Comparison of ENCODE assay signal across 24 mouse cellular contexts in genomic region chr11:58789532-58789931, GRCm38 (mm10). TPM values are rescaled to one million over a fixed set of nuclear protein-coding genes. Genes with fewer than 3 reads are reported as not detected.
DNase-seq lines count a peak whose midpoint lies in the region; ATAC-seq lines count a peak whose summit lies in the region.
"Had no signal": no experiment of that assay in that cellular context is flagged by ENCODE, and none has a peak within 500 bp of the region (broad histone marks: within the 10 kb centered on the region; RNA-seq: fewer than 3 reads in every experiment).

No protein-coding gene starts in this region.

- H3K4me1 ChIP-seq in forebrain, embryonic 14.5 days (ENCODE audit: control insufficient read depth, insufficient read depth, low read length): no peaks in the 10 kb centered on the region
- H3K4me1 ChIP-seq in forebrain, embryonic 11.5 days (replicated peaks; ENCODE audit: control insufficient read depth, insufficient read depth, low read length): no peaks in the 10 kb centered on the region
- no peaks in the 10 kb centered on the region for H3K4me1 ChIP-seq in hindbrain, embryonic 15.5 days (replicated peaks)
- H3K4me1 ChIP-seq: heart, embryonic 15.5 days had no signal

- no peaks in the 10 kb centered on the region for H3K9me3 ChIP-seq in forebrain, embryonic 14.5 days (replicated peaks; ENCODE audit: control insufficient read depth, low read length)
- H3K9me3 ChIP-seq in forebrain, embryonic 11.5 days (ENCODE audit: control insufficient read depth, low read length): no peaks in the 10 kb centered on the region
- no peaks in the 10 kb centered on the region for H3K9me3 ChIP-seq in hindbrain, embryonic 15.5 days
- H3K9me3 ChIP-seq: forebrain, embryonic 15.5 days; G1E; heart, embryonic 15.5 days had no signal

- no peak overlapping the region for H3K4me3 ChIP-seq in forebrain, embryonic 14.5 days (ENCODE audit: low read depth, low read length)
- no peak overlapping the region for H3K4me3 ChIP-seq in forebrain, embryonic 11.5 days (ENCODE audit: low read depth, low read length)
- no peak overlapping the region for H3K4me3 ChIP-seq in hindbrain, embryonic 15.5 days
- H3K4me3 ChIP-seq: forebrain, embryonic 15.5 days; heart, embryonic 15.5 days had no signal

- no peak overlapping the region for H3K9ac ChIP-seq in forebrain, embryonic 14.5 days (ENCODE audit: low read length)
- no peak overlapping the region for H3K9ac ChIP-seq in forebrain, embryonic 11.5 days (ENCODE audit: low read length)
- H3K9ac ChIP-seq in hindbrain, embryonic 15.5 days: 0 out of 2 replicates have a peak overlapping the region, but pooled peaks have one; percentile 17
- H3K9ac ChIP-seq: forebrain, embryonic 15.5 days; heart, embryonic 15.5 days had no signal

- no peaks in the 10 kb centered on the region for H3K36me3 ChIP-seq in forebrain, embryonic 14.5 days (ENCODE audit: control insufficient read depth, insufficient read depth, low read length)
- H3K36me3 ChIP-seq in forebrain, embryonic 11.5 days (ENCODE audit: control insufficient read depth, insufficient read depth, low read length): no peaks in the 10 kb centered on the region
- H3K36me3 ChIP-seq in hindbrain, embryonic 15.5 days: no peaks in the 10 kb centered on the region
- H3K36me3 ChIP-seq: forebrain, embryonic 15.5 days; G1E; heart, embryonic 15.5 days had no signal

- no peak overlapping the region for H3K27ac ChIP-seq in forebrain, embryonic 14.5 days (ENCODE audit: low read depth, low read length)
- no peak overlapping the region for H3K27ac ChIP-seq in forebrain, embryonic 11.5 days (ENCODE audit: low read depth, low read length)
- H3K27ac ChIP-seq in hindbrain, embryonic 15.5 days (replicated peaks): no peak overlapping the region
- H3K27ac ChIP-seq: forebrain, embryonic 15.5 days; heart, embryonic 15.5 days had no signal

- H3K27me3 ChIP-seq in forebrain, embryonic 14.5 days (replicated peaks; ENCODE audit: control insufficient read depth, insufficient read depth, low read length): no peaks in the 10 kb centered on the region
- no peaks in the 10 kb centered on the region for H3K27me3 ChIP-seq in forebrain, embryonic 11.5 days (ENCODE audit: control insufficient read depth, insufficient read depth, low read length)
- H3K27me3 ChIP-seq in hindbrain, embryonic 15.5 days: no peaks in the 10 kb centered on the region
- H3K27me3 ChIP-seq: forebrain, embryonic 15.5 days; heart, embryonic 15.5 days had no signal

- H3K4me2 ChIP-seq in forebrain, embryonic 14.5 days (ENCODE audit: low read length): no peak overlapping the region
- no peak overlapping the region for H3K4me2 ChIP-seq in forebrain, embryonic 11.5 days (ENCODE audit: low read depth, low read length, severe bottlenecking)
- H3K4me2 ChIP-seq in hindbrain, embryonic 15.5 days: no peak overlapping the region
- H3K4me2 ChIP-seq: forebrain, embryonic 15.5 days; heart, embryonic 15.5 days; liver, embryonic 11.5 days had no signal

- WGBS in forebrain, embryonic 14.5 days: 25% methylated on average over 3 of the region's 3 CpGs
- 26% methylated on average over 3 of the region's 3 CpGs for WGBS in forebrain, embryonic 11.5 days
- 24% methylated on average over 3 of the region's 3 CpGs for WGBS in hindbrain, embryonic 15.5 days

- DNase-seq in forebrain, embryonic 14.5 days (ENCODE audit: low spot score): peak; percentile 49
- no peak for DNase-seq in forebrain, embryonic 11.5 days (ENCODE audit: low spot score)
- DNase-seq in retina, adult 2 months (ENCODE audit: low read depth, low spot score): peak; percentile 2
- DNase-seq in retina, embryonic 14.5 days (ENCODE audit: low spot score): no peak
- no peak for DNase-seq in layer of hippocampus, postnatal 14 days (ENCODE audit: low spot score in 2 of 2)
- no peak for DNase-seq in cerebellum, postnatal 10 days
- DNase-seq: adrenal gland, postnatal 14 days; cerebellum, adult 9-11 months; kidney, adult 8-10 months; kidney, postnatal 4 days; layer of hippocampus, postnatal 36 days; left cerebral cortex, postnatal 4 days; retina, postnatal 1 day had no signal

- no peak for ATAC-seq in forebrain, embryonic 14.5 days
- ATAC-seq in forebrain, embryonic 11.5 days (replicated peaks; ENCODE audit: low FRiP score): no peak
- ATAC-seq in hindbrain, embryonic 15.5 days (ENCODE audit: low FRiP score, low read depth): no peak
- no peak for ATAC-seq in activated CD4-positive, CD25-positive, alpha-beta regulatory T cell, adult 4 months
- ATAC-seq: forebrain, embryonic 15.5 days had no signal

RNA-seq across cellular contexts. Expression of gene Olfr314, which starts 6.8 kb away (rescaled TPM):
- polyA plus RNA-seq in forebrain, embryonic 14.5 days (2014; fragmentation: Nextera tagmentation; extraction: Ambion mirVana): not detected in 2 replicates
- polyA plus RNA-seq in forebrain, embryonic 11.5 days (2014; fragmentation: Nextera tagmentation; extraction: Ambion mirVana): not detected in 2 replicates
- not detected in 2 replicates for polyA plus RNA-seq in hindbrain, embryonic 15.5 days (2015; fragmentation: Nextera tagmentation; extraction: Ambion mirVana)
- not detected for total RNA-seq in layer of hippocampus, postnatal 14 days (2021)
- polyA plus RNA-seq in activated CD4-positive, CD25-positive, alpha-beta regulatory T cell, adult 4 months (2017; shearing (Covaris generic)): not detected
- total RNA-seq: adrenal gland, postnatal 14 days; gastrocnemius, adult 18-20 months; granulocyte monocyte progenitor cell, adult 5-6 weeks; layer of hippocampus, postnatal 36 days; left cerebral cortex, postnatal 4 days had no signal
- polyA plus RNA-seq: forebrain, embryonic 15.5 days; G1E; heart, embryonic 15.5 days; liver, embryonic 11.5 days; lung, embryonic 16.5 days; neural tube, embryonic 11.5 days; spleen, adult 2 months had no signal

RNA-seq across cellular contexts. Expression of gene Fam183b, which starts 12.2 kb away (rescaled TPM):
- polyA plus RNA-seq in forebrain, embryonic 14.5 days (2014; fragmentation: Nextera tagmentation; extraction: Ambion mirVana): 8.2 and 8.4 TPM in 2 replicates
- 1.8 and 2.0 TPM in 2 replicates for polyA plus RNA-seq in forebrain, embryonic 11.5 days (2014; fragmentation: Nextera tagmentation; extraction: Ambion mirVana)
- polyA plus RNA-seq in hindbrain, embryonic 15.5 days (2015; fragmentation: Nextera tagmentation; extraction: Ambion mirVana): 9.9 and 10.7 TPM in 2 replicates
- total RNA-seq in layer of hippocampus, postnatal 14 days (2021): 1 to 10 TPM; 6.0 to 6.1 TPM
- polyA plus RNA-seq in activated CD4-positive, CD25-positive, alpha-beta regulatory T cell, adult 4 months (2017; shearing (Covaris generic)): not detected
- total RNA-seq: G1E; gastrocnemius, adult 18-20 months; granulocyte monocyte progenitor cell, adult 5-6 weeks had no signal
- polyA plus RNA-seq: G1E; spleen, adult 2 months had no signal

RNA-seq across cellular contexts. Expression of gene Olfr315, which starts 16.5 kb away (rescaled TPM):
- not detected in 2 replicates for polyA plus RNA-seq in forebrain, embryonic 14.5 days (2014; fragmentation: Nextera tagmentation; extraction: Ambion mirVana)
- not detected in 2 replicates for polyA plus RNA-seq in forebrain, embryonic 11.5 days (2014; fragmentation: Nextera tagmentation; extraction: Ambion mirVana)
- not detected in 2 replicates for polyA plus RNA-seq in hindbrain, embryonic 15.5 days (2015; fragmentation: Nextera tagmentation; extraction: Ambion mirVana)
- not detected for total RNA-seq in layer of hippocampus, postnatal 14 days (2021)
- polyA plus RNA-seq in activated CD4-positive, CD25-positive, alpha-beta regulatory T cell, adult 4 months (2017; shearing (Covaris generic)): not detected
- total RNA-seq: adrenal gland, postnatal 14 days; G1E; gastrocnemius, adult 18-20 months; granulocyte monocyte progenitor cell, adult 5-6 weeks; layer of hippocampus, postnatal 36 days; left cerebral cortex, postnatal 4 days had no signal
- polyA plus RNA-seq: forebrain, embryonic 15.5 days; G1E; heart, embryonic 15.5 days; liver, embryonic 11.5 days; lung, embryonic 16.5 days; neural tube, embryonic 11.5 days; spleen, adult 2 months had no signal

RNA-seq across cellular contexts. Expression of gene Olfr313, which starts 25.3 kb away (rescaled TPM):
- polyA plus RNA-seq in forebrain, embryonic 14.5 days (2014; fragmentation: Nextera tagmentation; extraction: Ambion mirVana): not detected in 2 replicates
- 0.07 TPM in 1 of 2 replicates, not detected in the other for polyA plus RNA-seq in forebrain, embryonic 11.5 days (2014; fragmentation: Nextera tagmentation; extraction: Ambion mirVana)
- not detected in 2 replicates for polyA plus RNA-seq in hindbrain, embryonic 15.5 days (2015; fragmentation: Nextera tagmentation; extraction: Ambion mirVana)
- total RNA-seq in layer of hippocampus, postnatal 14 days (2021): not detected
- polyA plus RNA-seq in activated CD4-positive, CD25-positive, alpha-beta regulatory T cell, adult 4 months (2017; shearing (Covaris generic)): not detected
- total RNA-seq: adrenal gland, postnatal 14 days; gastrocnemius, adult 18-20 months; granulocyte monocyte progenitor cell, adult 5-6 weeks; layer of hippocampus, postnatal 36 days; left cerebral cortex, postnatal 4 days had no signal
- polyA plus RNA-seq: forebrain, embryonic 15.5 days; G1E; heart, embryonic 15.5 days; liver, embryonic 11.5 days; lung, embryonic 16.5 days; neural tube, embryonic 11.5 days; spleen, adult 2 months had no signal

RNA-seq across cellular contexts. Expression of gene Olfr316, which starts 37.0 kb away (rescaled TPM):
- polyA plus RNA-seq in forebrain, embryonic 14.5 days (2014; fragmentation: Nextera tagmentation; extraction: Ambion mirVana): not detected in 2 replicates
- not detected in 2 replicates for polyA plus RNA-seq in forebrain, embryonic 11.5 days (2014; fragmentation: Nextera tagmentation; extraction: Ambion mirVana)
- polyA plus RNA-seq in hindbrain, embryonic 15.5 days (2015; fragmentation: Nextera tagmentation; extraction: Ambion mirVana): 0.05 TPM in 1 of 2 replicates, not detected in the other
- under 1 TPM; 0.31 to 0.37 TPM for total RNA-seq in layer of hippocampus, postnatal 14 days (2021)
- not detected for polyA plus RNA-seq in activated CD4-positive, CD25-positive, alpha-beta regulatory T cell, adult 4 months (2017; shearing (Covaris generic))
- total RNA-seq: adrenal gland, postnatal 14 days; gastrocnemius, adult 18-20 months; granulocyte monocyte progenitor cell, adult 5-6 weeks; left cerebral cortex, postnatal 4 days had no signal
- polyA plus RNA-seq: G1E; heart, embryonic 15.5 days; liver, embryonic 11.5 days; lung, embryonic 16.5 days; neural tube, embryonic 11.5 days; spleen, adult 2 months had no signal

Comparison
In these comparisons a context has a peak if more than half of its experiments do, and no peak if none do; other contexts are left out.
1. DNase-seq: peak in forebrain, embryonic 14.5 days (single experiment) and retina, adult 2 months (single experiment); none in forebrain, embryonic 11.5 days (single experiment), retina, embryonic 14.5 days (single experiment), layer of hippocampus, postnatal 14 days (0 of 2) and cerebellum, postnatal 10 days (0 of 2).